ENCODE assay signal across 1 mouse cellular context in the genomic region with DNA sequence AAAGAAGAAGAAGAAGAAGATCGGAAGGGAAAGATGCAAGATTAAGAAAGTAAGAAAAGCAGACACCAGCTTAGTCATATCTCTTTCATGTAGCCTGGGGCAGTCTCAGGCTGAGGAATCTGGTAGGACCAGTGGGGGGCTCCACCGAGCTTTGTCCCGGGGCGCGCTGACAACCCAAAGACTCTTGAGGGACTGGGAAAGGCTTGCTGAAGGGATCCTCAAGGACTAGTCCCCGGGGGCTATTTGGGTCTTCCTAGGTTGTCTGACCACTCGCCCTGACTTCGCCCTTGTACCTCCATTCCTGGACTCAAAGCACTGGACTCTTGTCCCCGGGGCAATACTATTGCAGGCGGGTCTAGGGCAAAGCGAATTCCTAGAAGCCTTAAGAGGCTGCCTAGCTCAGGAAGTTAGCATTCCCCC.
TF ChIP-seq lines count a peak whose summit lies in the region.

No protein-coding gene starts in this region.

TF ChIP-seq in CH12.LX, 34 proteins besides CTCF, POLR2A, EP300 and RAD21 (continued from another document):
- no peak for TF ChIP-seq ZKSCAN1 (IDR thresholded peaks at IDR 0.05; ENCODE audit: borderline replicate concordance, low read depth, low read length)
- no peak for TF ChIP-seq E2F4 (IDR thresholded peaks at IDR 0.05; ENCODE audit: insufficient replicate concordance, low read depth, low read length)
- TF ChIP-seq IRF4 (IDR thresholded peaks at IDR 0.05; ENCODE audit: low read depth, low read length): peak; percentile 40; the same call in 1 of the 2 replicates
- TF ChIP-seq SMC3 (IDR thresholded peaks at IDR 0.05; ENCODE audit: low read depth, low read length): peak; percentile 58
TF ChIP-seq in CH12.LX: peak in this region for 3.
